Mouse (Mus musculus): Measurements from ENCODE around the gene Prkag1.

DNA sequence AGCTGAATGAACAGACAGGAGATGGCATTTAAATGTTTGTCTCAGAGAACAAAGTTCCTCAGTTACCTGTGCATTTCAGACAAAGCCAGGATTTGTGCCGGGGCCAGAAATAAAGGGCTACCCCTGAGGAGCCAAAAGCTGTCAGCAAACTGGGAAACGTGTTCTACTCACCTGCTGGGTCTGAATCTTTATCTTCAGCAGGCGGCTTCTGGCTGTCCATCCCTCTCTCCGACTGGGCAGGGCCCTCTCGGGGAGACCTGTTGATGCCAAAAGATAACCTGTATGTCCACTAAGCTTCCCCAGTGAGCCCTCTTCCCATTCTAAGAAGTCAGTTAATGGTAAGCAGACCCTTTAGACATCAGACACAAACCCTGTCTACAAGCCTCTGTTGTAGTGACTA, 35.2 kb upstream of the Prkag1 start:
- no peak for TF ChIP-seq CTCF (IDR thresholded peaks at IDR 0.05; ENCODE audit: control insufficient read depth, insufficient read depth, insufficient replicate concordance, low read depth, low read length)
- TF ChIP-seq POLR2A (IDR thresholded peaks at IDR 0.05; ENCODE audit: control insufficient read depth, low read depth, low read length), result no peak

Measured in testis, adult 2 months (tissue).